Mouse (Mus musculus) hindbrain, embryonic 16.5 days (tissue): ENCODE data around the gene Gpha2. TPM values are rescaled to one million over a fixed set of nuclear protein-coding genes. Genes with fewer than 3 reads are reported as not detected.

Source experiments
- ATAC-seq: fragments of 200-750 bp; cut with Nextera tagmentation; 2 replicates; pipeline ENCODE4 v1.8.0; 2017; ENCODE audit warnings: moderate TSS enrichment, moderate library complexity
- H3K27ac ChIP-seq: fragments of 300-500 bp; sonication (generic); 2 replicates; pipeline ENCODE4 v1.5.1; 2014; ENCODE audit warnings: low read depth, mild to moderate bottlenecking, control low read depth, low read length, moderate library complexity
- H3K27me3 ChIP-seq: fragments of 300-500 bp; sonication (generic); replicated peaks from 2 replicates; pipeline ENCODE4 v1.6.1; 2014; ENCODE audit warnings: low read length; ENCODE audit not compliant: control insufficient read depth, insufficient read depth
- H3K36me3 ChIP-seq: fragments of 300-500 bp; sonication (generic); 2 replicates; pipeline ENCODE4 v1.6.1; 2014; ENCODE audit warnings: mild to moderate bottlenecking, low read length, moderate library complexity, mixed read lengths; ENCODE audit not compliant: control insufficient read depth, insufficient read depth
- H3K4me1 ChIP-seq: fragments of 300-500 bp; sonication (generic); 2 replicates; pipeline ENCODE4 v1.6.1; 2014; ENCODE audit warnings: low read depth, low read length; ENCODE audit not compliant: control insufficient read depth, insufficient read depth
- H3K4me2 ChIP-seq: fragments of 300-500 bp; sonication (generic); 2 replicates; pipeline ENCODE4 v1.6.1; 2014; ENCODE audit warnings: mild to moderate bottlenecking, low read length, control low read depth, moderate library complexity
- H3K4me3 ChIP-seq: fragments of 300-500 bp; sonication (generic); 2 replicates; pipeline ENCODE4 v1.5.1; 2014; ENCODE audit warnings: mild to moderate bottlenecking, low read length, control low read depth, moderate library complexity
- H3K9ac ChIP-seq: fragments of 300-500 bp; sonication (generic); 2 replicates; pipeline ENCODE4 v1.6.1; 2014; ENCODE audit warnings: low read depth, mild to moderate bottlenecking, control low read depth, low read length, moderate library complexity
- H3K9me3 ChIP-seq: fragments of 300-500 bp; sonication (generic); 2 replicates; pipeline ENCODE4 v1.6.1; 2014; ENCODE audit warnings: mild to moderate bottlenecking, low read length, moderate library complexity; ENCODE audit not compliant: control insufficient read depth
- WGBS: fragments of 180-500 bp; shearing (Covaris S2); extraction: QIAGEN DNeasy Blood & Tissue Kit; methylation state at CpG from one replicate; pipeline ENCODE4 v1.1.7; 2014; 5-methylcytosine and 5-hydroxymethylcytosine counted together
- polyA plus RNA-seq: library from polyadenylated mRNA; unstranded; fragments of >200 nt; fragmentation: Nextera tagmentation; extraction: Ambion mirVana; gene quantifications from 2 replicates; pipeline ENCODE4 v1.2.1, GENCODE M21; 2015

The Gpha2 gene
- polyA plus RNA-seq, 1 experiment from 2014 or later, result not detected

DNA sequence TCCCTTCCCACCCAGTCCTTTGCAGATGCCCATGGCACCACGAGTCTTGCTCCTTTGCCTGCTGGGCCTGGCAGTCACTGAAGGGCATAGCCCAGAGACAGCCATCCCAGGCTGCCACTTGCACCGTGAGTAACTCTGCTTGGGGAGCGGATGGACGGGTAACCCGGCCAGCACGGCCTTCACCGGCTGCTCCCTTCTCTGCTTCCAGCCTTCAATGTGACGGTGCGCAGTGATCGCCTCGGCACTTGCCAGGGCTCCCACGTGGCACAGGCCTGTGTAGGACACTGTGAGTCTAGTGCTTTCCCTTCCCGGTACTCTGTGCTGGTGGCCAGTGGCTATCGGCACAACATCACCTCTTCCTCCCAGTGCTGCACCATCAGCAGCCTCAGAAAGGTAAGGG, 583 bp downstream of the Gpha2 start:
- Histone ChIP-seq H3K9ac (no peak overlapping the region), H3K4me3 (no peak overlapping the region), H3K4me1 (no peaks in the 10 kb centered on the region), H3K36me3 (peaks cover 29% of the 10 kb centered on the region), H3K4me2 (no peak overlapping the region), H3K27ac (no peak overlapping the region), H3K27me3 (no peaks in the 10 kb centered on the region), H3K9me3 (no peaks in the 10 kb centered on the region)
- peak; percentile 25; the same call in 1 of the 2 replicates for ATAC-seq
- 91% methylated on average over 14 of the region's 14 CpGs for WGBS

DNA sequence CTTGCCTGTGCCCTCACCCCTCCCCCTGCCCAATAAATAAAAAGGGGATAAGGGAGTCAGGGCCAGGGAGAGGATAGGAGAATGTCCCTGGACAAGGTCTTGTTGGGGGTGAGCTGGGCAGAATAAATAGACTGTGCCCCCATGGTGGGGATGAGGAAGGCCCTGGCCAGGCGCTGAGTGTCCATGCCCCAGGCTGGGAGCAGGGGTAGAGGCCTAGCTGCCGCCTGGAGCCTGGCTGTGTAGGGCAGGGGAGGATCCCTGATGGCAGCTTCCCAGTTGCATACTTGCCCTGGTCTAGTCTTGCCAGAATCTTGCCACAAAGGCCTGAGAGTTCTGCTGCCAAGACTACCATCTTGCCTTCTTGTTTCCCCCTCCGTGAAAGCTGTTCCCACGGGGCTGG, 1.7 kb downstream of the Gpha2 start:
- H3K36me3 ChIP-seq, result peaks cover 38% of the 10 kb centered on the region
- no peak for ATAC-seq
- H3K9me3 ChIP-seq, result no peaks in the 10 kb centered on the region
- no peaks in the 10 kb centered on the region for H3K27me3 ChIP-seq
- H3K4me2 ChIP-seq, result no peak overlapping the region
- 74% methylated on average over 4 of the region's 4 CpGs for WGBS
- no peaks in the 10 kb centered on the region for H3K4me1 ChIP-seq
- no peak overlapping the region for H3K9ac ChIP-seq
- no peak overlapping the region for H3K4me3 ChIP-seq
- H3K27ac ChIP-seq, result no peak overlapping the region

DNA sequence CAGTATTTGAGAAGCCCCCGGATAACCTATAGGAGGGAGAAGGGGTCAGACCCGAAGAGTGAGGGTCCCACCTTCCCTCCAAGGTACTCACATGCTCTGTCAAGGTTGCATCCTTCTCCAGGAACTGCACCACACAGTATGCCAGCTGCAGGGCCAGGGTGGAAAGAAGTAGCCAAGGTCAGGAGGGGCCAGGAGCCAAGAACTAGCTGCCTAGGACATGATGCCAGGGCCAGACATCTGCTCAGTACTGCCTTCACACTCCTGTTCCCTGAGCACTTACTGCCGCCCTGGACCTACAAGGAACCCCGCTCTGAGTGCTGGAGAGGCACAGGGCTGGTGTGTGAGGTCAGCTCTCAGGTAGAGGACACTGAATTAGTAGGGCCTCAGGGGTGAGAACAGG, 4.2 kb downstream of the Gpha2 start:
- H3K9ac ChIP-seq, result no peak overlapping the region
- no peak overlapping the region for H3K4me2 ChIP-seq
- H3K4me1 ChIP-seq, result peaks cover 13% of the 10 kb centered on the region
- no peaks in the 10 kb centered on the region for H3K27me3 ChIP-seq
- no peak for ATAC-seq
- WGBS, result 92% methylated on average over 4 of the region's 4 CpGs
- no peak overlapping the region for H3K4me3 ChIP-seq
- H3K27ac ChIP-seq, result no peak overlapping the region
- H3K36me3 ChIP-seq, result peaks cover 38% of the 10 kb centered on the region
- H3K9me3 ChIP-seq, result no peaks in the 10 kb centered on the region

DNA sequence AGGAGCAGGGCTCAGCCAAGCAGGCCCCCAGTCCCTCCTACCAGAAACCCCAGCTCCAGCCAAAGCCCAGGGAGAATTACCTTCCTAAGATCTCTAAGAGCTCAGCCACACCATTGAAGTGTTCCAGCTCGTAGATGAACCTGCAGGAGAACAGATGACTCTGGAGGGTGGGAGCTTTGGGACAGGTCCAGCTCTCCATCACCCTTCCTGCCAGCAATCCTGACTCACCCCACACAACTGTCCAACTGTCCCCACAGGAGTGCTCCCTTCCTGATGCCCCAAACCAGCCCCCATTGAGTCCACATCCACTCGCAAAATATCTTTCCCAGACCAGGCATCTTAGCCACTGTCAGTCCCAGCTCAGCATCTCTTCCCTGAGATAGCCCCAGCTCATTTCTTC, 4.9 kb downstream of the Gpha2 start:
- Histone ChIP-seq H3K27ac (no peak overlapping the region), H3K27me3 (no peaks in the 10 kb centered on the region), H3K4me1 (peaks cover 13% of the 10 kb centered on the region), H3K9me3 (no peaks in the 10 kb centered on the region), H3K4me3 (no peak overlapping the region), H3K4me2 (no peak overlapping the region), H3K36me3 (peaks cover 38% of the 10 kb centered on the region), H3K9ac (no peak overlapping the region)
- ATAC-seq, result no peak
- WGBS, result 82% methylated on average over 2 of the region's 2 CpGs

DNA sequence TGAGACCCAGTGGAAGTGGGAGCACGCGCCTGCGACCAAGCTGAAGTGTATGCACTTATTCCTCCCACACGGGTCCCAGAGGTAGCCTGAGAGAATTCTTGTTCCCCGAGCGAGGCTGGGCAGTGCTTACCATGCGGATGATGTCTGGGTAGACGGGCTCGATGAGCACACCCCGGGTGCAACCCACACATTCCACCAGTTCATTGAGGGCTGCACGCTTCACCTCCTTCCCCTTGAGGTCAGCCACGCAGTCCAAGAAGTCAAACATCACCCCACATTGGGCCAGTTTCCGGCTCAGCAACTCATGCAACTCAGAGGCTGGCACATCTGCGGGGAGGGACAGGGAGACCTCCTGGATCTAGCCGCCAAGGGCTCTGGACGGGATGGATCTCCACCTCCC, 7.5 kb downstream of the Gpha2 start:
- 83% methylated on average over 16 of the region's 16 CpGs for WGBS
- H3K36me3 ChIP-seq, result peaks cover 28% of the 10 kb centered on the region
- no peak overlapping the region for H3K27ac ChIP-seq
- ATAC-seq, result no peak
- H3K4me3 ChIP-seq, result no peak overlapping the region
- H3K9ac ChIP-seq, result no peak overlapping the region; the same call in 1 of the 2 replicates
- no peaks in the 10 kb centered on the region for H3K9me3 ChIP-seq
- H3K27me3 ChIP-seq, result no peaks in the 10 kb centered on the region
- no peak overlapping the region for H3K4me2 ChIP-seq
- peaks cover 16% of the 10 kb centered on the region for H3K4me1 ChIP-seq

DNA sequence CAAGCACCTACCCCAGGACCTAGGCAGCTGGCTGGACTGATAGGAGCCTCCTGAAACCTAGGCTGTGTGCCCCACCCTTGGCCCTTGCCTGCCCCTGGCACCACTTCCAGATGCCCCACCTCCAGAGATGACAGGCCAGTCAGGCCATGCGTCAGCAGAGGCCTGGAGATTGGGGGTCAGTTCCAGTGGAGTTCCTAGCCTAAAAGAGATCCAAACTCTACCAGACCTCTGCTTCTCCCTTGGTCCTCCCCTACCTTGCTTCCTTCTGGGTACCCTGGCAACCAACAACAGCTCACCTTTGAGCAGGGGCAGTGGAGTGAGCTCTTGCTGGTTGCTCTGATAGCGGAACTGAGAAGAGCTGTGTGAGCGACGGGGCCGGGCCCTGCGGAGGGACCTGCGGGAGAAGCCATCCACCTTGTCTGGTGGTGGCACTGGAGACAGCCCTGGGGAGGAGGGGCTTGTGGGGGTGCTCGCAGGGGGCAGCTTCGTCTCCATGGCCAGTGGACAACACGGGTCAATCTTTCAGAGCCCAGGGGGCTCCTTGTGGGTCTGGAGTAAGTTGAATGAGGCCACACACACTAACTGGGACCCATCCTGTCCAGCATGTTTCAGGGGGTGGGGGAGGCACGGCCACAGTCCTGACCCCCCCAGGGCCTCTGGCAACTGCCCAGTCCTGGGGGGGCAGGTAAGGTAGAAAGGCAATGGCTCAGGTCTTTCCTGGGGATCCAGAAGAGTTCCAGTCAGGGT, 8.3 kb downstream of the Gpha2 start:
- Histone ChIP-seq H3K27ac (no peak overlapping the region), H3K4me2 (peak overlapping the region; percentile 78), H3K36me3 (peaks cover 22% of the 10 kb centered on the region), H3K27me3 (no peaks in the 10 kb centered on the region), H3K9ac (peak overlapping the region; percentile 80), H3K4me3 (peak overlapping the region; percentile 61), H3K4me1 (peaks cover 16% of the 10 kb centered on the region), H3K9me3 (no peaks in the 10 kb centered on the region)
- 69% methylated on average over 10 of the region's 11 CpGs for WGBS
- no peak for ATAC-seq

DNA sequence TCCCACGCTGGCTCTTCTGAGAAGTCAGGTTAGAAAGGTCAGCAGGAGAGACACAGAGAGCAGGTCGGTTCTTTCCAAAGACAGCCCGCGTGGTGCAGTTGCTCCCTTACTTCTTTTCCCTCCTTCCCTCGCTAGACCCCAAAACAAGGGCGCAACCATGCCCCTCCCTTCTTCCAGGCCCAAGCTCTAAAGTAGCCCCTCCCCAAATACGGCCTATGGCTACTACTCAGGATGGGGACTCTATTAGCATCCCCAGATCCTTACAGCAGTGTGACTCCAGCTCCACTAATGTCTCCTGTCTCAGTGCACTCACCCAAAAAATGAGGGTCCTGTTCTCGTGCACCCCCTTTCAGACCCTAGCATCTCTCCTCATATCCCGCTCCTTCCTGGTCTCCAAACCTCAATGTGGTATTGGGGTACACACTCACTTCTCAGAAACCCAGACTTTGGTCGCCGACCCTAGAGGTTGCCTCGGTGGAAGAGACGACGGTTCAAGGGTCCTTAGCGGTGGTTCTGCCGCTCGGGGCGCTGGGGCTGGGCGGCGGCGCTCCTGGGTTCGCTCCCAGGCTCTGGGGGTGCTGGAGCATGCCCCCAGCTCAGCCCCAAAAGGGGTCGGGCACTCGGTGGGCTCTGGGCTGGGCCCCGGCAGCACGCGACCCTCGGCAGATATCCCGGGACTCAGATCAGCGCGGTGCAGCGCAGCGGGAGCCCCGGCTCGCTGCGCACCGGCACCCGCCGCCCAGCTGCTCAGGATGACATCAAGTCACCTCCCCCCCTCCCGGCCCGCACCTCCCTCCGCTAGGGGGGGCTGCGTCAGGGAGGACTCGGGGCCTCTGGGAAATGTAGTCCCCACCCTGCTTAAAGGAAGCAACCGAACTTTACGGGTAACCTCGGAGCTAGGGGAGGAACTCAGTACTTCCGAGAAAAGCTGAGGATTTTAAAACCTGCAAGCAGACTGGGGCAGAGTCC, 9.2 kb downstream of the Gpha2 start, which contains the start of gene Ppp2r5b:
Gene Ppp2r5b (minus strand): TSS at position 789 of the 969 bp plus-strand sequence.
- 2% methylated on average over 48 of the region's 48 CpGs for WGBS
- Histone ChIP-seq H3K36me3 (peaks cover 15% of the 10 kb centered on the region), H3K4me1 (peaks cover 16% of the 10 kb centered on the region), H3K27ac (peak within 1 kb of the TSS; percentile 86), H3K27me3 (no peaks in the 10 kb centered on the region), H3K9ac (peak within 1 kb of the TSS; percentile 80), H3K4me3 (peak within 1 kb of the TSS; percentile 61), H3K9me3 (no peaks in the 10 kb centered on the region), H3K4me2 (peak within 1 kb of the TSS; percentile 78)
- ATAC-seq, result peak; percentile 94

DNA sequence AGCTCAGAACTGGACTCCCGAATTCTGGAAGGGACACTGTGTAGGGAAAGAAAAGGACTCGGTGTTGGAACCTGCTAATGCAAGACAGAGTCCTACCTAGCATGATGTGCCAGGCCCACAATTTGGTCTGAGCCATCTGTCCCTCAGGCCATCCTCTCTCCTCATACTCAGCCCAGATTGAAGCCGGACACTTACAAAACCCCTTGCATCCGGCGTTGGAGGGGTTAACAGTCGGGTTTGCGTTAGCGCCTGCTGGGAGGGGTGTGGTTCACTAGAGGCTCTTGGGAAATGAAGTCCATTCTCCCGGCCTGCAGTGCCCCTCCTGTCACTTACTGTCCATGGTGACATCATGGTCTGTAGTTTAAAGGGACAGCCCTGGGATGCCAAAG, 9.9 kb downstream of the Gpha2 start:
- 0% methylated on average over 9 of the region's 9 CpGs for WGBS
- Histone ChIP-seq H3K4me2 (peak overlapping the region; percentile 78), H3K9ac (peak overlapping the region; percentile 80), H3K4me1 (peaks cover 16% of the 10 kb centered on the region), H3K36me3 (peaks cover 10% of the 10 kb centered on the region), H3K9me3 (no peaks in the 10 kb centered on the region), H3K27ac (peak overlapping the region; percentile 86), H3K4me3 (peak overlapping the region; percentile 61), H3K27me3 (no peaks in the 10 kb centered on the region)
- ATAC-seq, result peak; percentile 88

DNA sequence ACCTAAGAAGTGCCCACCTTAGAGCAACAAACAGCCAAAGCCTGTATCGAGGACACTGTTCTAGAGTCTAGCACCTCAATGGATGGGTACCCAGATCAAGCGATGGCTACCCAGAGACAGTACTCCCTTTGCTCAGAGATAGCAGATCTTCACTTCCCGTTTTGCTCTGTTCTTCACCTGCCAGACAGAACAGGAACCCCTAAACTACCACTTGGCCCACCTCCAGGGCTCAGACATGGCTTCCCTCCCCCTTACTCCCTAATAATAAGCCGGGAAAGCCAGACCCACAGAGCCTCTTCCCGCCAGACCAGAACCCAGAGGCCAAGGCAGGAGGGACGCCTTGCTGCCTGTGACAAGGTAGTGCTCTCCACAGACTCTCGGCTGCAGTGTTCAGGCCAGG, 10.7 kb downstream of the Gpha2 start:
- Histone ChIP-seq H3K4me3 (no peak overlapping the region), H3K27ac (no peak overlapping the region)
- ATAC-seq, result no peak

More for the DNA sequence above, 10.7 kb downstream of the Gpha2 start:
- WGBS, result 73% methylated on average over 7 of the region's 7 CpGs
- Histone ChIP-seq H3K4me2 (no peak overlapping the region), H3K36me3 (peaks cover 9% of the 10 kb centered on the region), H3K9ac (no peak overlapping the region), H3K27me3 (no peaks in the 10 kb centered on the region), H3K4me1 (peaks cover 16% of the 10 kb centered on the region), H3K9me3 (no peaks in the 10 kb centered on the region)
